In genomic region chr11:94653663-94654436, GRCm38 (mm10) we compare ENCODE assay signal across 8 mouse cellular contexts. TPM values are rescaled to one million over a fixed set of nuclear protein-coding genes. Genes with fewer than 3 reads are reported as not detected.
DNase-seq lines count a peak whose midpoint lies in the region; ATAC-seq and TF ChIP-seq lines count a peak whose summit lies in the region.

Gene Mrpl27, plus strand, starts transcription at chr11:94653767.
Gene Eme1, minus strand, starts transcription at chr11:94653964.

- no peak for TF ChIP-seq CTCF in lung, postnatal 0 days (IDR thresholded peaks at IDR 0.05)

- TF ChIP-seq EP300 in lung, postnatal 0 days (IDR thresholded peaks at IDR 0.05), result peak; percentile 55; the same call in 1 of the 2 replicates

- DNase-seq in Muller cell, postnatal 12 days (ENCODE audit: inconsistent ontology term), result peak; percentile 85
- peak; percentile 87 for DNase-seq in cerebellum, adult 9-10 months
- peak; percentile 88 for DNase-seq in hindbrain, embryonic 11.5 days (ENCODE audit: low spot score)
- peak; percentile 86 for DNase-seq in layer of hippocampus, postnatal 10 days (ENCODE audit: low spot score in 2 of 2)
- DNase-seq in lung, postnatal 0 days (ENCODE audit: low spot score), result peak; percentile 88
- DNase-seq in ovary, postnatal 10 days (ENCODE audit: low spot score), result peak; percentile 69
- peak; percentile 81 for DNase-seq in thymus, postnatal 0 days (ENCODE audit: low spot score)

- H3K27me3 ChIP-seq in hindbrain, embryonic 11.5 days (ENCODE audit: control insufficient read depth, insufficient read depth, low read length), result no peaks in the 10 kb centered on the region
- H3K27me3 ChIP-seq in lung, postnatal 0 days (replicated peaks; ENCODE audit: insufficient read depth, low read length), result no peaks in the 10 kb centered on the region

- no peaks in the 10 kb centered on the region for H3K9me3 ChIP-seq in hindbrain, embryonic 11.5 days (ENCODE audit: control insufficient read depth, low read length)
- H3K9me3 ChIP-seq in lung, postnatal 0 days (ENCODE audit: low read length), result no peaks in the 10 kb centered on the region

- WGBS in hindbrain, embryonic 11.5 days, result under 1% methylated on average over 32 of the region's 32 CpGs
- 1% methylated on average over 32 of the region's 32 CpGs for WGBS in lung, postnatal 0 days

- peak within 1 kb of the TSS; percentile 89 for H3K27ac ChIP-seq in hindbrain, embryonic 11.5 days (ENCODE audit: low read depth, low read length)
- peak within 1 kb of the TSS; percentile 78 for H3K27ac ChIP-seq in lung, postnatal 0 days (ENCODE audit: low read length)

- peak within 1 kb of the TSS; percentile 63 for H3K4me3 ChIP-seq in hindbrain, embryonic 11.5 days (ENCODE audit: low read depth, low read length)
- peak within 1 kb of the TSS; percentile 63 for H3K4me3 ChIP-seq in lung, postnatal 0 days (ENCODE audit: low read depth, low read length)

- H3K4me1 ChIP-seq in hindbrain, embryonic 11.5 days (replicated peaks; ENCODE audit: control insufficient read depth, insufficient read depth, low read length), result no peaks in the 10 kb centered on the region
- H3K4me1 ChIP-seq in lung, postnatal 0 days (ENCODE audit: insufficient read depth, low read depth, low read length), result peaks cover 3% of the 10 kb centered on the region; the same call in 1 of the 2 replicates

- H3K4me2 ChIP-seq in hindbrain, embryonic 11.5 days (replicated peaks; ENCODE audit: low read depth, low read length), result peak within 1 kb of the TSS; percentile 71
- H3K4me2 ChIP-seq in lung, postnatal 0 days (replicated peaks; ENCODE audit: low read depth, low read length), result peak within 1 kb of the TSS; percentile 75

- no peaks in the 10 kb centered on the region for H3K36me3 ChIP-seq in hindbrain, embryonic 11.5 days (ENCODE audit: control insufficient read depth, insufficient read depth, low read length)
- peaks cover 9% of the 10 kb centered on the region; the same call in 1 of the 2 replicates for H3K36me3 ChIP-seq in lung, postnatal 0 days (ENCODE audit: insufficient read depth, low read length)

- peak within 1 kb of the TSS; percentile 73 for H3K9ac ChIP-seq in hindbrain, embryonic 11.5 days (ENCODE audit: low read depth, low read length)
- H3K9ac ChIP-seq in lung, postnatal 0 days (replicated peaks; ENCODE audit: low read depth), result peak within 1 kb of the TSS; percentile 55

- ATAC-seq in frontal cortex, adult (ENCODE audit: low TSS enrichment), result peak; percentile 96
- peak; percentile 92 for ATAC-seq in hindbrain, embryonic 11.5 days (ENCODE audit: low FRiP score)
- ATAC-seq in lung, postnatal 0 days, result peak; percentile 93

RNA-seq across cellular contexts. Expression of gene Mrpl27, which starts in this region (rescaled TPM):
- 130 and 139 TPM in 2 replicates for polyA plus RNA-seq in hindbrain, embryonic 11.5 days (2014; fragmentation: Nextera tagmentation; extraction: Ambion mirVana)
- 10 to 100 TPM; 61.8 to 62.3 TPM for total RNA-seq in layer of hippocampus, postnatal 10 days (2021)
- 113 and 118 TPM in 2 replicates for polyA plus RNA-seq in lung, postnatal 0 days (2015; fragmentation: Nextera tagmentation; extraction: Ambion mirVana)
- polyA plus RNA-seq in thymus, postnatal 0 days (2015; fragmentation: Nextera tagmentation; extraction: Ambion mirVana), result 109 and 134 TPM in 2 replicates

RNA-seq across cellular contexts. Expression of gene Eme1, which starts in this region (rescaled TPM):
- 33.9 and 37.4 TPM in 2 replicates for polyA plus RNA-seq in hindbrain, embryonic 11.5 days (2014; fragmentation: Nextera tagmentation; extraction: Ambion mirVana)
- total RNA-seq in layer of hippocampus, postnatal 10 days (2021), result 1 to 10 TPM in 1 of 2 experiments, under 1 TPM in 1; 0.40 to 1.1 TPM
- polyA plus RNA-seq in lung, postnatal 0 days (2015; fragmentation: Nextera tagmentation; extraction: Ambion mirVana), result 0.87 and 1.0 TPM in 2 replicates
- 16.2 and 16.8 TPM in 2 replicates for polyA plus RNA-seq in thymus, postnatal 0 days (2015; fragmentation: Nextera tagmentation; extraction: Ambion mirVana)

Comparison
In these comparisons a context has a peak if more than half of its experiments do, and no peak if none do; other contexts are left out.
1. Peak in every context shown above with its lines: DNase-seq, ATAC-seq, H3K4me3 ChIP-seq and H3K27ac ChIP-seq.